Mouse (Mus musculus): ENCODE data around the gene Ubxn10.

GRCm38 (mm10) chr4:138712096-138712495 lies 24.9 kb downstream of the Ubxn10 start:
- TF ChIP-seq POLR2A (IDR thresholded peaks at IDR 0.05; ENCODE audit: insufficient read depth, low read length) (no peak), CTCF (IDR thresholded peaks at IDR 0.05; ENCODE audit: low read depth, low read length) (no peak)

Data from ES-Bruce4 (cell line).